Mouse (Mus musculus) gastrocnemius, adult 18-20 months (tissue): Measurements from ENCODE around the gene Nxn. TPM values are rescaled to one million over a fixed set of nuclear protein-coding genes. Genes with fewer than 3 reads are reported as not detected.

Experiments used
- DNase-seq: peaks from one replicate; pipeline ENCODE4 v3.0.0; 2021; ENCODE audit warnings: low spot score
- total RNA-seq, 2 experiments: library from RNA; stranded (reverse); gene quantifications; 2 replicates each; pipeline ENCODE4 v1.2.3; 2021

The Nxn gene
- total RNA-seq, 2 experiments from 2014 or later, result 37.4 to 48.7 TPM

DNA sequence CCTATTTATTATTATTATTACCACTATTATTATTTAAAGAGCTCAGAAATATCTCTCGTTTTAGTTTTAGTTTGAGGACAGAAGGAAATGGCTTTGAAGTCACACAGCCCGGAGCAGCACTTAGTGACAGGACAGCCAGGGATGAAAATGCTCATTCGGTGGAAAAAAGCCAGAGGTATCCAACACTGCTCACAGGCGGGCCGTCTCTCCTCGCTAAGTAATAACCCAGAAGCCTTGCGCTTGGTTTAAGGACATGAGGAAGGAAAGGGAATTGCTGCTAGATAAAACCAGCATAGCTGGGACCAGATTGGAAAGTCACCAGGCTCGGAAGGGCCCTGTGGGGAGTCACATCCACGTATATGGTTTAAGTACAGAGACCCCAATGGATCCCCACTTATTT lies 35.3 kb downstream of the Nxn start:
- DNase-seq, result peak; percentile 44

DNA sequence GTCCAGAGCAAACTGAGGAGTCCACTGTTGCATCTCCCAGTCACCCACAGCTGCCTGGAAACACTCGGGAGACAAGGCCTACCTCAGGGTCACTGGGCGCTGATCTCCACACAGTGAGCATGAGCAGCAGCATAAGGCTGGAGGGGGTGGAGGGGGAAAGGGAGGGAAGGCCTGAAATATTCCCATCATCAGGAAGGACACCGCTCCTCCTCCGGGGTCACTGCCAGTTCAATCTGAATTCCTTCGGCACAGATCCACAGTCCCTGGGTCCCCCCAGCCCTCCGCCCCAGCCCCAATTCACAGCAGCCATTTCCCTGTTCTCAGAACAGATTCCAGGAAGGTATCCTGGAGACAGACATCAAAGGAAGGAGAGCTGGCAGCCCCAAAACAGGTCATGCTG lies 35.8 kb downstream of the Nxn start:
- no peak for DNase-seq

DNA sequence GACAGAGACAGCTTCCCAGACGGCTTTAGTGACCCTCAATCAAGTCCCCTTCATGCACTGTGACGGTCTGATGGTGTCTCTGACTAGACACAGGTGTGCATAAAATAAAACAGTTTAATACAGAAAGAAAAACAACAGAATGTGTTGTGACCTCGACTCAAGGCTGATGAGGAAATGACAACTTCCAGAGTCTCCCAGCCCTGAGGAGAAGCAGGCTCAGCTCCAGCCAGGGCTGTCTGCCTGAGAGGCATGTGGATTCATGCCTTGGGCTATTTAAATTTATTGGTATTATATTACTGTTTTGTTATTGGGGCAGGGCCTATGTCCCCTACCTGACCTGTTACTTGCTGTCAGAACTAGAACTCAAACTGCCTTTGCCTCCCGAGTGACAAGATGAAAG lies 37.5 kb downstream of the Nxn start:
- DNase-seq, result no peak

DNA sequence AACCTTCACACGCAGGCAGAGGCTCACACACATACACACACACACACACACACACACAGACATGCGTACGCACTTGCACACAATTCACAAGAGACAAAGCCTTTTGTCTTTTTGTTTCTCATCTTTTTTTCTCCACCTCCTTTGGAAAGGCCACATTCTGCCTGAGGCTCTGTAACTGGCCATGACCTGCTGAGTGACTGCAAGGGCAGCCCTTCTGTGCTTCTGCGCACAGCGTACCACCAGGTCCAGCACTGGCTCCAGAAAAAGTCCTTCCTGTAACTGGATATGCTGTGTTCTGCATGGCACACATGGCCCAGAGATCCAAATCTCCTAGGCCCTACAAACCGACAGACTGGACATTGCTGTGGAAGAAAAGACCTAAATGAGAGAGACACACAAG lies 38.7 kb downstream of the Nxn start:
- no peak for DNase-seq

DNA sequence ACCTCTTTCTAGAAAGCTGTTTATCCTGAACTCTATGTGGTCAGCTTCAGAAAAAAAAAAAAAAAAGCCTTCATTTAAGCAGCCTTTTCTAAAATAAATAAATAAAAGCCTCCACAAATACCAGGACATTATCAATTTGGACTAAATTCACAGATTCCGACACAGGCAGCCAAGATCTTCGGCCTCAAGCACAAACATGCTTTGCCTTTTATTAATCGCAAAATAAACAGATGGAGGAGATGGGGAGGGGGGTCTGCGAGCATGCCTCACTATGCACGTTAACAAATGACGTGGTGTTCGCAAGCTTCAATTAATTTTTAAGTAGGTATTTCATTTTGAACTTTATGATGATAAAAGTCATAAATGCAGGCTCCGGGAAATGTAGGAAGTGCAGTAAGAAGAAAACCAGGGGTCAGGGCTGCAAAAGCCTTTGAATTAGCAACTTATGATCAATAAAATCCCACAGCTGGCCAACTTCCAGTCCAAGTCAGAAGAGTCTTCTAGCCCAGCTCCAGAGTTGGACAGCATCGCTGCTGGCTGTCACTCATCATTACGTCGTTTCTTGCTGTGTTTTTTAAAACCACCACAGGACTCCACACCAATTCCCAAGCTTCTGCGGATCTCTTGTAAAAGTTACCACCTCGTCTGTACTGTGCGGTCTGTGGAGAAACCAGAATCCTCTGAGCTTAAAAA lies 40.2 kb downstream of the Nxn start:
- no peak for DNase-seq

DNA sequence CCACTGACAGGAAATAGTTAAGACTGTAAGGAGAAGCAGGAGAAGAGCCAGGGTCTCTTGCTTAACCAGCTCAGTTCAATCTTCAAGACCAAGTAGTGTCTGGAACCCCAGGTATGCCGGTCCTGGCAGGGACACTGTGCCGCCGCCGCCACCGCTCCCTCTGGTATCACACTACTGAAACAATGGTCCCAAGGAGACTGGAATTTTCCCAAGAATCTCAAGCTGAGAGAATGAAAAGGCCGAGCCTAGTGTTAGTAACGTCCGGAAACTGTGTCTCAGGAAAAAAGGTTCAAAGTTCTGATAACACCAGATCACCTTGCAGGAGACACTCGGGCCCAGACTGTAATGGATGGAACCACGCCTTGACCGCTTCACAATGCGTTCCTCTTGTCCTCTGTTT lies 41.5 kb downstream of the Nxn start:
- DNase-seq, result no peak

DNA sequence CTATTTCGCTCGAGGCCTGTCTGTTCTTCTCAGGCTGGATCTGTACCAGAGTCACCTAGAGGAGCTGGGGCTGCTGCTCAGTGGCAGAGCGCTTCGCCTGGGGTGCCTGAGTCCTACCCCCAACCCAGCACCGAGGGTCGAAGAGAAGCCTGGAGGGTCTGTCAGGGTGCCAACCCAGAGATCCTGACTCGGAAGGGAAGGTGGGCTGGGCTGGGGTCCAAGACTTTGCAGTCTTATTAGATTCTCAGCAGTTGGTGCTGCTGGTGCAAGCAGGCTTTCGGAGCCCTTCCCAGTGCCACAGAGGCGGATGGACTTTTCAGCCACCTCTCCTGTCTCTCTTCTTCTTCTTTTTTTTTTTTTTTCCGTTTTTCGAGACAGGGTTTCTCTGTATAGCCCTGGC lies 42.8 kb downstream of the Nxn start:
- no peak for DNase-seq

DNA sequence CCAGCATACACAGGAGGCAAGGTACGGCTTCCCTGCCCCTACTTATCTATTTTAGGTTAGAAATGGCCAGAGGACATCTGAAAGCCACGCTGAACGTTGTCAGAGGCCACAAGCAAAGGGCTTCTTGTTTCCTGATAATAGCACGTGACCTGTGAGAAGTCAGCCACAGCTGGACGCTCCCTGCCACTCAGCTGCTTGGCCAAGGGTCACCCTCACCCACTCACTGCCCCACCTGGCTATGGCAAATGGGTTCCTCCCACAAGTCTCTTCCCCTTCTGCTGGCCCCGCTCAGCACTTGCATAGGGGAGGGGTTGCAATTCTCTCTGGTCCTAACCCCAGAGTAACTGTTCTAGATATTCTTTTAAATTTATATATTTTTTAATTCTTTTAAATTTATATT lies 43.5 kb downstream of the Nxn start:
- DNase-seq, result no peak

DNA sequence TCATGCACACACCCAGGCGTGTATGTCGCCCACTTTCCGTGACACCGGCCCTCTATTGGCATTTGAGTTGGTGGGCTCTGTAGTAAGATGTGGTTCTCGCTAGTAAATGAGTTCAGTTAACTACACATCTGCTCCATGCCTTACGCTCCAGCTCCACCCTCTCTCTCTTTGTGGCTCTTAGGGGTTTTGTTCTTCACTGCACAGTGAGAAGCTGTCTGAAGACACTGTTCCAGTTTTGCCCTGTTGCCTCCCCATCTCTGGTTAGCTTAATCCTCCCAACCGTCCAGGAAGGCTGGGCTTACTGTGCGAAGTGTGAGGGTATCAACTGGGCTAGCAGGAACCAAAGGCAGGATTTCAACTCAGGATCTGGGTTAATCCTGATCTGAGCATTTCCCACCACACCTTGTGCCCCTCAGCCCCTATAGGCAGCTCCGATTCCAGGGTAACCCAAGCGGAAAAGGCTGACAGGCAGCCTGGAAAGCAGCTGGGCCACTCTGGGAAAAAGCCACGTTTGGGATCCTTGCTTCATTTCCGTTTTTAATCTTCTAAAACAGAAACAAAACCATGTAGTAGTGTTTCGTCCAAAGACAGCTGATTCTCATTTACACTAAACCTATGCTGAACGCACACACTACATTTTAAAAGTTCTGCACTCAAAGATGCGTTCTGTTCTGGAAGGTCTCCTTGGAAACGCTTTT lies 45.9 kb downstream of the Nxn start:
- DNase-seq, result no peak

DNA sequence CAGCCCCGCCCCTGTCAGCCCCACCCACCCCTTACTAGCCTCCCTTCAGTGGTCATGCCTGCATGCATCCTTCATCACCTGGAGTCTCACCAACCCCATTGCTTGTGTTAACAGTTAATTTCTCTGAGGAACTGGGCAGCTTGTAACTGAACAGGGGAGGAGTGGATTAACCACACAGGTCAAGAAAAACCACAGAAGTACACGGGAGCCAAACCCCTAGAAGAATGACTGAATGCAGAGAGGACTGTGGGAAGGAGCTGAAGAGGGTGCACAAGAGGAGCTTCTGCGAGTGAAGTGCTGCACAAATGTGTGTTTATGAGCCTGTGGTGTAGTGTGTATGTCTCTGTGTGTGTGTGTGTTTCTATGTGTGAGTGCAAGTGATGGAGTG lies 47.3 kb downstream of the Nxn start:
- no peak for DNase-seq

DNA sequence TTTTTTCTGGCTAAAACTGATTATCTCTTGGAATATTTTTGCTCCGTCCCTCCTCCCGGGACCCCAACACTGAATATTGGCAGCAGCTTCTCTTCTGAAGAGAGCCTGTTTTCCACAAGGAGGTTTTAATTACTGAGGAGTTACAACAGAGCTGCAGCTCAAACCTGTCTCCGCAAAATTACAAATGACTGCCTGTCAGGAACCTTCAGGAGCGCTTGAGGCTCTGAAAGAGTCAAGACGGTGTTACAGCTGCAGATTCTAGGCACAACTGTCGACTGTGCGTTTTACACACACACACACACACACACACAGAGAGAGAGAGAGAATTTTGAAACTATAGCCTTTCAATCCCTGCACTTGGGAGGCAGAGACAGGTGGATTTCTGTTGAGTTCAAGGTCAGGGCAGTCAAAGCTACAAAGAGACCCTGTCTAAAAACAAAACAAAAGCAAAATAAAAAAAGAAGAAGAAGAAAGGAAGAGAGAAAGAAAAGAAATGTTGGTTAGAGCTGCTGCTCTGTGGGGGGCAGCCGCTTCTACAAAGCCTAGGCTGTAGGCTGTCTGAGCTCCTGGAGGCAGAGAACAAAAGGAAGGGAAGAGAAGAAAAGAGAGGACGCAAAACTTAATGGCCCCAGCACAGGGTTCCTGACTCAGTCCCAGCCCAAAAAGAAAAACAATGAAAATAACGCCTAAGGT lies 47.9 kb downstream of the Nxn start:
- no peak for DNase-seq

DNA sequence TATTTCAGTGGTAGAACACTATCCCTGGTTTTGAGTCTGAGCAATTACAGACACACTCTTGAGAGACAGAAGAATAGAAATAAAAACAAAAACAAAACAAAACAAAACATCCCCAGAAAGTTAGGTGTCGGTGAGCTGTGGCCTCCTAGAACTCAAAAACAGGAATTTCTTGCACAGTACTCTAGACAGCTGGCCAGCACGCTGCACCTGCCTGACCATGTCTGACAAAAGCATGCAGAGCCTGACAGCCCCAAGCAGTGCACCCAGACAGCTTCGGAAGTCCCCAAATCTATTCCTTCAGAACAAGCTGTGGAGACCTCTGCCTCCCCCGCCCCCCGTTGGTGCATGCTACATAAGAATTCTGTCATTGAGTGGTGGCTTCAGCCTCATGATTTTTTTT lies 49.1 kb downstream of the Nxn start:
- DNase-seq, result no peak

DNA sequence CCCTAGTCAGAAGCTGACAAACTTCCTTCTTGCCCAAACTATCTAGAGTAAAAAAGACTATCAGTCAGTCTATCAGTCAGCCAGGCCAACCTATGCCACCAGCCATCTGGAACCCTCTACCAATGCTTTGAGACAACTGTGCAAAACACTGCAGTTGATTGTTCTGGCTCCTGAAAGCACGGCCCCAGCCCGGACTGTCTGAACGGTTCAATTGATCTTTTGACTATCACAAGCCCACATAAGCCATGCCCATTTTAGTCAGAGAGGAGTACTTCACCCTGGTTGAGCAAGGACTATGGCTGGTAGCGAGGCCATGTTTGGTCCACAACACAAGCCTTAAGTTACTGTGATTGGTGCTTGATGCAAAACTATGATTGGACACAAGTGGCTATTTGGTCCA lies 51.4 kb downstream of the Nxn start:
- DNase-seq, result no peak

DNA sequence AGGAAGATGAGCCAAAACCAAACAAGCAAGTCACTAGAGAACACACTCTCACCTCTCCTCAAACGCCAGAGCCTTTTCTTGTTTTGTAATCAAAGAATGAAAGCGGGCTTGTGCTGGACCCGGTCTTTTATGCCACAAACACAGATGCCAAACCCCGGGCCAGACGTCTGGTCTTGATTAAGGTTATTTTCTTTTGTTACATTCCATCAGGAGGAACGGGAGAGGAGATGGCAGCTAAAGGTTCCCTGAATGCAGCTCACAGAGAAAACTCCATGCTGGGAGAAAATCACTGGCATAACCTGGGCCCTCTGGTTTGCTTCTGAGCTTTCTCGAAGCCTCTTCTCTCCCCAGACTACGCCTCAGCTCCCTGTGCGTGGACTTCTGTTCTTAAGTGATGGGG lies 55.9 kb downstream of the Nxn start:
- DNase-seq, result no peak

DNA sequence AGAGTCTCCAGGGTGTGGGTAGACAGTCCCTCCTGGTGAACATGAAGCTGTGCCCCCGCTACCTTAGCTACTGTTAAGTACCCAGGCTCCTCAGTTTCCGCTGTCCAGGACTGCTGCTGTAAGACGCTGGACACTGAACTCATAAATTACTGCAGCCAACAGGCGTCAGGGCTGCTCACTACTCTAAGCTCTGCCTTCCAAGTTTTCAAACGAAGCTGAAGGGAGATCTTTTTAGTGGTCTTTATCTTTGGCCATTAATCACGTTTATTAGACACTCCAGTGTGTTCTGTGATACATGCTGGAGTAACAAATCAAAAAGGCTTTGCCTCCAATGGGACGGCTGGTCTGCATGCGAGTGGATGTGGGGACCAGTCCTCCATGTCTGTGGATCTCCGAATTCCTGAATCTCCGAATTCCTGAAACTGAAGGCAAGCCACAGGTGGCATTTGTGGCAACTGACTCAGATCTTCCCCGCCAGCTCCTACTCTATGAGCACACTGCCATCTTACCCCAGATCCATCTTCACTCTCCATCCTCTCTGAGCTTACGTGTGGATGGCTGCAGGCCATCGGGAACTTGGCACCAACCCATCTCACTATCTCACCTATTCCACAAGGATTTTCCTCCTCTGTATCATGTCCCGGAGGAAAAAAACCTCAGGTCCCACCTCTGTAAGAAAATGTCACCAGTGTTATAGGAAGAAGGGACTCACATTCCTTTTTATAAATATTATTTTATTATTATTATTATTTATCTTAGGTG lies 56.9 kb downstream of the Nxn start:
- DNase-seq, result no peak

DNA sequence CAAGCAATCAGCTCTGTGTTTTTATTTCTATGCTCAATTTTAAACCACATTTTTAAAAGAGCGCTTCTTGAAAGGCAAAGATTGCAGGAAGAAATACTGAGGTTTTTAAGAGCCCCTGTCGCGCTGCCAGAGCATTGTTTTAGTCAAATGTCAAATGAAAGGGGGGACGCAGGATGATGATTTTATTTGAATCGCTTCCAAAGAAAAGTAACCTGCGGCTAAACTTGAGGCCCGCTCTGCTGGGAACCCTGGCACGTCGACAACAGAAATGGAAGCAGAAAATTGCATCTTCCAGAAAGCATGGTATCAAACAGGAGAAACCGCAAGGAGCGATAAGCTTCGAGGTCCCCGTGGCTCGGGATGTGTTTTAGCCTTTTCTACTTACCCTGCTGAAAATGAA lies 57.8 kb downstream of the Nxn start:
- no peak for DNase-seq

DNA sequence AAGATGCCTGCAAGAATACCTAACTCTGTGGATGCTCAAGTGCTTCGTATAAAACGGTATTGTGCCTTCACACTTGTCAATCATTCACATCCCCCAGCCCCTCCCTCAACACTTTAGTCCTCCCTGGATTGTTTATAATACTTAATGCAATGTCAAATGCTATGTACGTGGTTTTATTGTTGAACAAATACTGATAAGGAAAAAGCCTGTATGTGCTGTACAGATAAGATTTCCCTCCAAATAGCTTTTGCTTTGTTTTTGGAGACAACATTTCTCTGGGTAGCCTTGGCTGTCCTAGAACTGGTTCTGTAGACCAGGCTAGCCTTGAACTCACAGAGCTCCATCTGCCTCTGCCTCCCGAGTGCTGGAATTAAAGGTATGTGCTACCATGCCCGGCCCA lies 59.1 kb downstream of the Nxn start:
- DNase-seq, result no peak

DNA sequence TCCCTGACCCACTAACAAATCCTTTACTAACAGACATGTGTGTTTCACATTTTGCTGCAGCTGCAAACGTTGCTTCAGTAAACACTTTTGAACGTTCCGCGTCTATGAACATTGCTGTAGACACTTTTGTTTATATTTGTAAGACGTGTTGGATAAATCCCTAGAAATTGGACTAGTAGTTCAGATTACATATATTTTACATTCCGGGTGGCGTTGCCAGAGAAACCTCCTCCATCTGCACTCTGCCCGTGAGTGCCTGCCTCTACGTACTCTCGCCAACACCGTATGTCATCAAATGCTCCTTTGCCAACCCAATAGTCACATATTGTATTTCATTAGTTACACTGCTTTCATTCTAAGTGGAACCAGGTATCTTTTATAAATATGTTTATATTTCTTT lies 59.8 kb downstream of the Nxn start:
- DNase-seq, result no peak

DNA sequence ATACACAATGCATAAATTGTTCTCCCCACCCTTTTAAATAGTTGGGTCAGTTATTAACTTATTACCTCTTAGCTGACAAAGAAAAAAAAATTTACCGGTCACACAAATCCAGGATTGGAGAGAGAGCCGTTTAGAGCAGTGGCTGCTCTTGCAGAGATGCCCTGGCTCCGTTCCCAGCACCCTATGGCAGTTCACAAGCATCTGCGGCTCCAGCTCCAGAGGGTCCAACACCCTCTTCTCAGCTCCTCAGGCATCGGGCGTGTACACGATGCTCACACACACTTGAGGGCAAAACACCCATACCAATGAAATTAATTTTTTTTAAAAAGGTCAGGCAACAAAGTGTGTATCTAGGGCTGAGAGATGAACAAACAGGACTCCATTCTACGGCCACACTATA lies 60.3 kb downstream of the Nxn start:
- DNase-seq, result no peak

DNA sequence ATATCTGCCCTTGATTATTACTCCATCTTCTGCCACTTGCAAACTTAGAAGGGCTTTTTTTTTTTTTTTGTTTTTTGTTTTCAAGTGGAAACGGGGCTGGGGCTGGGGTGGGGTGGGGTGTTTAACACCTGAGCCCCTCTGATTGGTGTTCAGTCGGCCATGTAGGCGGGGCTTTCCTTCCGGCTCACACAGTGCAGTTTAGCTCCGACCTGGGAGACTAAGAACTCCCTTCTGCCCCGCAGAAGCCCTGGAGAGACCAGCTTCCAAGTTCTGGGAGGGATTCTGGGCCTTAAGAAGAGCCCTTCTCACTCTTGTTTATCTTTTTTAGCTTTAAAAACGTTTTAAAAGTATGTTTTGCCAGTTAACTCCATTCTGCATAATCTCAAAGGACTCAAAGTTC lies 61.2 kb downstream of the Nxn start:
- no peak for DNase-seq

DNA sequence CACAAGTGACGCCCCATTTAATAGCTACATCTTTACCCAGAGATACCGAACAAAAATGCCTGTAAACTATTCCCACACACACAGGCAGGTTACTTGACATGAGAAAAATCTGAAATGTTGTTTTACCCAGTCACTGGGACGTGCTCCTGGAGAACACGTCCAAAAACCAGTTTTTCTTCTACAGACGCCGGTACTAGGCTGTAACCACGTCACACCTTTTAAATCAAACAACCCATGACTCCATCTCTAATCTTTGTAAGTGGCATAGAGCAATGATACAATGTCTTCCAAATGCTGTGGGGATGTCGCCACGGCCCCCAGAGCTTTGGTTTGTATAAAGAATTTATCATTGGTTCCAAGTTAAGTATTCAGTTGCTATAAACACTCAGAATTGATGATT lies 61.7 kb downstream of the Nxn start:
- no peak for DNase-seq

DNA sequence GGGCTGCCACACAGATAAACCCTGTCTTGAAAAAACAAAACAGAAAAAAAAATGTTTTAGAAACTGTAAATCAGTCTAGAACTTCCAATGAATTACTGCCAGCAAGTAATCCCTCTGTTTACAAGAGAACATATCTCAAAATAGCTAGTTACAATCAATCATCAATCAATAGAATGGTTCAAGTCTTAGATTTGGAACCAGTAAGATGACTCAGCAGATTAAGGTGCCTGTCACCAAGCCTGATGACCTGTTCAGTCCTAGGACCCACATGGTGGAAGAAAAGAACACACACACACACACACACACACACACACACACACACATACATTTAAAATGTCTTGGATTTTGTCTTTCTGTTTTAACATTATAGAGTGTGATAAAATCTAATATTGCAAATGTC lies 62.7 kb downstream of the Nxn start:
- DNase-seq, result no peak
